Mouse (Mus musculus): ENCODE measurements at regions not wholly inside any gene's neighbourhood (a gene's known extent, or its start where the extent isn't known, plus 50 kb on each side); places are given as distances from the start of the nearest gene placed in this dataset.
A peak's percentile ranks its signal among the peaks of the same experiment; 100 is the strongest.

GRCm38 (mm10) chr3:54443791-54444190 is 82.9 kb downstream of the Postn start:
- no peak for DNase-seq

GRCm38 (mm10) chr3:54446889-54447288 is 86.0 kb downstream of the Postn start:
- DNase-seq = no peak

- no peak for DNase-seq
Observed at GRCm38 (mm10) chr3:54457416-54457815, 96.5 kb downstream of the Postn start.

- DNase-seq = no peak
Observed at GRCm38 (mm10) chr3:54461366-54461765, 100.5 kb downstream of the Postn start.

GRCm38 (mm10) chr3:54466097-54466496 is 105.2 kb downstream of the Postn start:
- DNase-seq = no peak

- DNase-seq = no peak
Observed at GRCm38 (mm10) chr3:54474209-54474608, 113.3 kb downstream of the Postn start.

GRCm38 (mm10) chr3:54475879-54476278 is 115.0 kb downstream of the Postn start:
- no peak for DNase-seq

GRCm38 (mm10) chr3:54477986-54478385 is 117.1 kb downstream of the Postn start:
- peak; percentile 33 for DNase-seq

- DNase-seq = no peak
Observed at GRCm38 (mm10) chr3:54480251-54480650, 119.3 kb downstream of the Postn start.

GRCm38 (mm10) chr3:54487346-54487745 is 126.4 kb downstream of the Postn start:
- DNase-seq = no peak

GRCm38 (mm10) chr3:54487844-54488243 is 126.9 kb downstream of the Postn start:
- DNase-seq = no peak

- DNase-seq = no peak
Observed at GRCm38 (mm10) chr3:54490249-54490900, 129.5 kb downstream of the Postn start.

GRCm38 (mm10) chr3:54493567-54493966 is 132.7 kb downstream of the Postn start:
- DNase-seq = no peak

GRCm38 (mm10) chr3:54504997-54505396 is 144.1 kb downstream of the Postn start:
- DNase-seq = no peak

- no peak for DNase-seq
Observed at GRCm38 (mm10) chr3:54507575-54507974, 146.7 kb downstream of the Postn start.

GRCm38 (mm10) chr3:54508906-54509305 is 148.0 kb downstream of the Postn start:
- DNase-seq = no peak

GRCm38 (mm10) chr3:54517251-54517650 is 156.3 kb downstream of the Postn start:
- no peak for DNase-seq

- no peak for DNase-seq
Observed at GRCm38 (mm10) chr3:54522716-54523115, 161.8 kb downstream of the Postn start.

- no peak for DNase-seq
Observed at GRCm38 (mm10) chr3:54526618-54527017, 165.7 kb downstream of the Postn start.

GRCm38 (mm10) chr3:54528292-54528691 is 164.3 kb upstream of the Supt20 start:
- DNase-seq = no peak

GRCm38 (mm10) chr3:54530251-54530650 is 162.4 kb upstream of the Supt20 start:
- no peak for DNase-seq

GRCm38 (mm10) chr3:54535361-54535760 is 157.2 kb upstream of the Supt20 start:
- no peak for DNase-seq

GRCm38 (mm10) chr3:54538055-54538454 is 154.6 kb upstream of the Supt20 start:
- DNase-seq = no peak

- DNase-seq = no peak
Observed at GRCm38 (mm10) chr3:54540540-54541080, 152.0 kb upstream of the Supt20 start.

GRCm38 (mm10) chr3:54541389-54541788 is 151.2 kb upstream of the Supt20 start:
- no peak for DNase-seq
